35 mouse cellular contexts compared by ENCODE assay signal in the genomic region with DNA sequence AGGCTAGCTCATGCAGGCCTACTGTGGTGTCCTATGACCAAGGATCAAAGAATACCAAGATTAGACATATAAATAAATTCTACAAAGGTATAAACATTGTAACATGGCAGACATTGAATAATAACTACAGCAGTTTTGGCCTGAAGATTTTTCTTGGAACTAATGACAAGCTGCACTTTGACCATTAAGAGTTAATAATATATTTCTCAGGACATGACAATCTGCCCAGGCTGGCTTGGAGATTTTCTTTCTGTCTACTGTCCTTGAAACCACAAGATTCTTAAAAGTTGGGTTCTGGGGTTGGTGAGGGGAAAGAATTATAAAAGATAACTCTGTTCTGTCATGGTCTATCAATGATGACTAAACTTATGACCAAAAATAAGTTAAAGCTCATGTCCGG. TPM values are rescaled to one million over a fixed set of nuclear protein-coding genes. Genes with fewer than 3 reads are reported as not detected.
"Had no signal": no experiment of that assay in that cellular context is flagged by ENCODE, and none has a peak within 500 bp of the region (broad histone marks: within the 10 kb centered on the region; RNA-seq: fewer than 3 reads in every experiment).

No protein-coding gene starts in this region.

- H3K36me3 ChIP-seq: limb, embryonic 10.5 days; limb, embryonic 12.5 days; limb, embryonic 13.5 days; limb, embryonic 15.5 days; liver, embryonic 12.5 days; liver, embryonic 13.5 days; liver, embryonic 15.5 days; lung, embryonic 15.5 days; midbrain, embryonic 10.5 days had no signal

- DNase-seq: left cerebral cortex, postnatal 4 days; liver; liver, embryonic 13.5 days; liver, postnatal 0 days; lung, adult 18-20 months; lung, adult 2 months; lung, embryonic 14.5 days; lung, postnatal 10 days; lung, postnatal 14 days; lung, postnatal 36 days; lung, postnatal 4 days; midbrain, embryonic 14.5 days had no signal

- H3K27ac ChIP-seq: limb, embryonic 10.5 days; limb, embryonic 12.5 days; limb, embryonic 13.5 days; limb, embryonic 15.5 days; liver, embryonic 12.5 days; liver, embryonic 13.5 days; liver, embryonic 14.5 days; liver, embryonic 15.5 days; lung, embryonic 15.5 days; macrophage; midbrain, embryonic 10.5 days; midbrain, embryonic 12.5 days; midbrain, embryonic 13.5 days; midbrain, embryonic 15.5 days; neural tube, embryonic 12.5 days had no signal

- H3K4me2 ChIP-seq: limb, embryonic 12.5 days; limb, embryonic 13.5 days; limb, embryonic 15.5 days; liver, embryonic 11.5 days; liver, embryonic 12.5 days; liver, embryonic 13.5 days; liver, embryonic 15.5 days; lung, embryonic 14.5 days; lung, embryonic 15.5 days; midbrain, embryonic 11.5 days; midbrain, embryonic 12.5 days; midbrain, embryonic 13.5 days; midbrain, embryonic 15.5 days; neural tube, embryonic 12.5 days had no signal

- H3K4me3 ChIP-seq: limb, embryonic 10.5 days; limb, embryonic 12.5 days; limb, embryonic 13.5 days; limb, embryonic 15.5 days; liver, embryonic 12.5 days; liver, embryonic 13.5 days; liver, embryonic 15.5 days; lung, embryonic 15.5 days; megakaryocyte, embryonic 14.5 days; midbrain, embryonic 10.5 days; midbrain, embryonic 12.5 days; midbrain, embryonic 13.5 days; midbrain, embryonic 15.5 days; myocyte; neural tube, embryonic 12.5 days had no signal

- H3K9ac ChIP-seq: limb, embryonic 12.5 days; limb, embryonic 13.5 days; limb, embryonic 15.5 days; liver, embryonic 12.5 days; liver, embryonic 13.5 days; liver, embryonic 14.5 days; liver, embryonic 15.5 days; liver, postnatal 0 days; lung, embryonic 14.5 days; lung, embryonic 15.5 days; midbrain, embryonic 12.5 days; midbrain, embryonic 13.5 days; midbrain, embryonic 15.5 days; neural tube, embryonic 12.5 days had no signal

- H3K27me3 ChIP-seq: limb, embryonic 12.5 days; limb, embryonic 13.5 days; limb, embryonic 15.5 days; liver, embryonic 12.5 days; liver, embryonic 13.5 days; liver, embryonic 15.5 days; lung, embryonic 15.5 days; midbrain, embryonic 12.5 days; midbrain, embryonic 13.5 days; midbrain, embryonic 15.5 days; neural tube, embryonic 12.5 days had no signal

- H3K4me1 ChIP-seq: liver, embryonic 12.5 days; liver, embryonic 13.5 days; liver, embryonic 15.5 days; lung, embryonic 15.5 days had no signal

- H3K9me3 ChIP-seq: limb, embryonic 10.5 days; limb, embryonic 12.5 days; limb, embryonic 13.5 days; limb, embryonic 15.5 days; liver, embryonic 12.5 days; liver, embryonic 13.5 days; liver, embryonic 15.5 days; lung, embryonic 15.5 days; megakaryocyte, embryonic 14.5 days; midbrain, embryonic 10.5 days; midbrain, embryonic 12.5 days; midbrain, embryonic 15.5 days; neural tube, embryonic 12.5 days had no signal

- ATAC-seq: liver, embryonic 12.5 days; liver, postnatal 0 days; lung, postnatal 0 days; midbrain, embryonic 13.5 days; midbrain, embryonic 15.5 days; midbrain, embryonic 16.5 days had no signal

RNA-seq across cellular contexts. Expression of a gene that starts 56.1 kb away (rescaled TPM):
- polyA plus RNA-seq: limb, embryonic 10.5 days; limb, embryonic 11.5 days; limb, embryonic 12.5 days; limb, embryonic 13.5 days; liver, adult 2 months; liver, embryonic 12.5 days; liver, embryonic 13.5 days; liver, embryonic 14.5 days; liver, postnatal 0 days; lung, adult 2 months; lung, embryonic 14.5 days; lung, embryonic 15.5 days; lung, embryonic 16.5 days; lung, postnatal 0 days; macrophage; midbrain, embryonic 10.5 days; midbrain, embryonic 12.5 days; midbrain, embryonic 14.5 days; myocyte had no signal
